Mouse (Mus musculus) heart, adult 8-10 months (tissue): ENCODE measurements around the gene Zscan29. TPM values are rescaled to one million over a fixed set of nuclear protein-coding genes. Genes with fewer than 3 reads are reported as not detected.

Experiments
- DNase-seq: peaks from one replicate; pipeline ENCODE4 v3.0.0; 2022; ENCODE audit warnings: low spot score
- total RNA-seq, 4 experiments: library from RNA; stranded (reverse); gene quantifications; 2 replicates each; pipeline ENCODE4 v1.2.4; 2022

Gene Zscan29
- 1 to 10 TPM; 6.0 to 6.6 (median 6.4) TPM for total RNA-seq

DNA sequence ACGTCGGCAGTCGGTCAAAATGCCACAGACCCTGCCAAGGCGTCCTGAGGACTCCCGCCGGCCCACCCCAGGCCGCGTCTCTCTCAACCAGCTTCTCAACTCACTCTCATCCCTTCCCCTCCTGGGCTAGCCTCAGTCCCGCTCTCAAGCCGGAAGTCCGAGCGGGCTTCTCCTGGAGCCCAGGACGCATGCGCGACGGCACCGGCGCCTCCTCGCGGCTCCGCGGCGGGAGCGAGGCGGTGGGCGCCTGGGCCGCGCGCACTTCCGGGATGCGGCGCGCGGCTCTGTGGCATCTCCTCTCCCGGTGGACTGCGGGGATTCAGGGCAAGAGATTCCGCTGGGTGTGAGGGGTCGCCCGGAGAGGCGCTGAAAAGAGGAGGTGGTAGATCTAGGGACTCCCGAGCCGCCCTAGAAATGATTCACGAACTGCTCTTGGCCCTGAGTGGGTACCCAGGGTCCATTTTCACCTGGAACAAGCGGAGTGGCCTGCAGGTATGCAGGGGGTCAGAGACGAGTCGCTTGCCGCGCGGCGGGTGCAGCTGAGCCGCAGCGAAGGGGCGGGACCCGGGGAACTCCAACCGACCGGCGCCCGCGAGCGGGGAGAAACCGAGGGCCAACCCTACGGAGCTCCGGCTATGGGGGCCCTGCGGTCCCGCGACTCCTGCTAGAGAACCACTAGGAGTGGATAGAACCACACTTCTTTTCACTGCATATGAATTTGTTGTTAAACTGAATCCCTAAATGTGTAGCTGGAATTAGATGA lies at the start of gene Zscan29:
TSS of gene Zscan29 (minus strand) at position 146 of the 763 bp plus-strand sequence.
- DNase-seq = peak; percentile 89

DNA sequence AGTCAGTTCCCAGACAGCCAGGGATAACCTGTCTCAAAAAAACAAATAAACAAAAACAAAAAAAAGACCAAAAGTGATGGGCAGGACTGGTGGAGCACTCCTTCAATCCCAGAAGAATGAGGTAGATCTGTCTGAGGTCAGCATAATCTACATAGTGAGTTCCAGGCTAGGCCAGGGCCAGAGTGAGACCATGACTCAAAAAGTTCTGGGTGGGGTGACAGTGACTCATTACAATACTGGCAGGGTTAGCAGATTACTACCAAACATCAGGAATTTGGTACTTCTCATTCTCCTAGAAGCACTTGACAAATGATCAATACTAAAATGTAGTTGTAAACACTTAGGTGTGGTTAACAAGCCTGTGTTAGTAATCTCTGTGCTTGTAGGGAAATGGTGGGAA lies 49.1 kb upstream of the Zscan29 start:
- no peak for DNase-seq

DNA sequence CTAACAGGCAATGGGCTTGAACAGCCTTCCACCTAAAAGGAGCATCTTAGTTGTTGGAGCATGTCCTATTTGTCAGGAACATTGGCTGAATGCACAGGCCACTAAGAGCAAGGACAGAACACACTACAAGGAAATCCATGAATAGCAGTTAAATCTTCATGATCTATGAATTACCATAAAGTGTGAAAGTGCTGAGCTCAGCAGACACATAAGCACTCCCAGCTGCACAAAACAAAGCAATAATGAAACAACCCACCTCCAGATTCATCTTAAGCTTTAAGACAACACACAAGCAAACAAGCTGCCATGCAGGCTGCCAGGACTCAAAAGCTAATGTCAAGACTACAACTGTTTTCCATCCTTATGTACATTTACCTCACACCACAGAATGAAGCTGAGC lies 48.3 kb upstream of the Zscan29 start:
- no peak for DNase-seq

DNA sequence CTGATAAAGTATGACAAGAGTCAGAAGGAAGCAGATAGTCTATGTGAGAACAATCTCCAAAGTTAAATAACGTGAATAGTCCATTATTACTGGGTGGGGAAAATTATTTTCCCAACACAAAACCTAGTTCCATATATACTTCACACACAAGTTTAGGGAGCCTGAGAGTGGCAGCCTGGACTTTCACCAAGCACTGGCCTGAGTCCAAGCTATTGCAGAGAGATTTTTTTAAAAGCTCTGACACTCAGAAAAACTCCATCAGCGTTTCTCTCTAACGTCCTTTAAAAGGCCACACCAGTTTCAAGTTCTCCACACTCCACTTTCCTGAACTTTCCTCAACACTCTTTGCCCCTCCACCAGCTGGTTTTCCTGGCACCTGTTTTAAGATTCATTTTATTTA lies 43.6 kb upstream of the Zscan29 start:
- no peak for DNase-seq

DNA sequence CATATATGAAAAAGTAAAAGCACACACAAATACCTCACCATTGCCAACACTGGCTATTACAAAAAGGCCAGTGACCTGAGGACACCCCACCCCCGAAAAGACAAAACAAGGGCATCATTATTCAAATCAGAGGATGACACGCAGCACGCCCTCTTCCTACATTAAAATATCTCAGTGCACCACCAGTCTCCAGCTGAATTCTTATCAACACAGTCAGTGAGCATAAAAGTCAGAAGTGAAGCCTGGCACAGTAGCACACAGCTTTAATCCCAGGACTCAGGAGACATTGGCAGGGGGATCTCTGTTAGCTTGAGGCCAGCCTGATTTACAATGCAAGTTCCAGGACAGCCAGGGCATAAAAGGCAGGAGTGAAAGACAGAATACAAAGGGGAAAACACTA lies 35.6 kb upstream of the Zscan29 start:
- no peak for DNase-seq

DNA sequence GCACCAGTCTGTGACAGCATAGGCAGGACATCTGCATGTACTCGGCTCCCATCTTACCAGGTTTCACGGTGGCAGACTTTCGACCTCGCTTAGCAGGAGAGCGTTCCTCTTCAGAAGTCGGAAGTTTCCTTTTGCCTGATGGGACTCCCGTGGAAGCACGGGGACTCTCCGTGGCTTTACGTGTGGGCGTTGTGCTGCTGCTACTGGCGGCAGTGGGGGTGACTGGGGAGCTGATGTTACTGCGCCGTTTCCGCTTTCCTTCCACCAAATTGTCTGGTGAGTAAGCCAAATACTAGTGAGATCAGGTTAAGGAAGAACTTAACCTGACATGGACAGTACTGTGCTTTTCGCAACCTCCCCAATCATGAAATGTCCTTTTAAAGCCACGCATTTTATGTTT lies 33.4 kb upstream of the Zscan29 start:
- DNase-seq = no peak

DNA sequence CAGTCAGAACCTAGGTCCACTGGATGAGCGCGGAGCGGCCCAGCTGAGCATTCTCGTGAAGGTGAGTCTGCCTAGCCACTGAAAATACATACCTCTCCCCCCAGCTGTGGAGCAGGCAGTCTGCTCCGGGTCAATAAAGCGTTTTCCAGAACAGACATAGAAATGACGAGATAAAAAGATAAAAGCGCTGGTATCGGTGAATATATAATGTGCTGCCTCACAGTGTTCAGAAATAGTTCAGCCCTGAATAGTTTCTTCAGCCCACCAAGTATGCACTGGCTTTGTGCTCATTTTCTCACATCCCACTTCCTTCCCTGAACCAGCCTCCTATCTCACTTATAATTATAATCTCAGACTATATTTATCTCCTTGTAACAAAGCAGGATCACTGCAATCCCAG lies 24.5 kb upstream of the Zscan29 start:
- DNase-seq = no peak

DNA sequence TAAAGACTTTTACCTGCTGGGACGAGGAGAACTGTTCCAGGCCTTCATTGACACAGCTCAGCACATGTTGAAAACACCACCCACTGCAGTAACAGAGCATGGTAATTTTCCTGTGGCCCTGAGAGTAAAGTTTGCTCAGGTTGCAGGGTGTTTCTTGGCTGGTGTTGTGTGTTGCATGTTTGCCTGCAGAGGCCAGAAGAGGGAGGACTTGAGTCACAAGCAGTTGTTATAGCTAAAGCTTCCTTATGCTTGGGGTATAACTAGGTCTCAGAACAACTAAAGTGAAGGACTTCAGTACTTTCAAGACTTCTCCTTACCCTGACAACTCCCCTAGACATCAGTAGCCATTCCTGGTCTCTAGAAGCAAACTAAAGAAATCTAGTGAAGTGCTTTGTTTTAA lies 17.6 kb upstream of the Zscan29 start:
- DNase-seq = no peak

DNA sequence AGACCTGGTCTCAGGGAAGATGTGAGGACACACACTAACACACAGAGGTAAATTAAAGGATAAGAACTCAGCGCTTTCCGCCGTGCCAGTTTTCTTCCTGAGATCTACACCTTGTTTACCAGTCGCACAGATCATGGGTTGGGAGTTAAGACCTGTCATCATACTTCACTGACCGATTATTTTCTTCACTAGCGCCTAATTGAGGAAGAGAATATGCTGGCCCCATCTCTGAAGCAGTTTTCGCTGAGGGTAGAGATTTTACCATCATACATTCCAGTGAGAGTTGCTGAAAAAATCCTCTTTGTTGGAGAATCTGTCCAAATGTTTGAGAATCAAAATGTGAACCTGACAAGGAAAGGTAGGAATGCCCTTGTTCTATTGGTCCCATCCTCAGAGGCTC lies 13.2 kb upstream of the Zscan29 start:
- DNase-seq = no peak

DNA sequence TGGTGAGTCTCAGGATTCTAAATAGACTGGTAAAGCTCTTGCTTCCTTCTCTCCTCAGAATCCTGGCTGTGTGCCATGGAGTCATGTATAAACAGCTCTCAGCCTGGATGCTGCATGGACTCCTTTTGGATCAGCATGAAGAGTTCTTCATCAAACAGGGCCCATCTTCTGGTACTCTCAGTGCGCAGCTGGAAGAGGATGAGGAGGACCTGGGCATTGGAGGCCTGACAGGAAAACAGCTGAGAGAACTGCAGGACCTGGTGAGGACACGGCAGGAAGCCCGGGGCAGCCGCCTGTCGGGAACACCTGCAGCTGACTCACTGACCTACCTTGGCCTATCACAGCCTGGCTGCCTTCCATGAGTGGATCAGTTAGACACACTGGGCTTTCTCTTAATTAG lies 12.5 kb upstream of the Zscan29 start:
- no peak for DNase-seq

DNA sequence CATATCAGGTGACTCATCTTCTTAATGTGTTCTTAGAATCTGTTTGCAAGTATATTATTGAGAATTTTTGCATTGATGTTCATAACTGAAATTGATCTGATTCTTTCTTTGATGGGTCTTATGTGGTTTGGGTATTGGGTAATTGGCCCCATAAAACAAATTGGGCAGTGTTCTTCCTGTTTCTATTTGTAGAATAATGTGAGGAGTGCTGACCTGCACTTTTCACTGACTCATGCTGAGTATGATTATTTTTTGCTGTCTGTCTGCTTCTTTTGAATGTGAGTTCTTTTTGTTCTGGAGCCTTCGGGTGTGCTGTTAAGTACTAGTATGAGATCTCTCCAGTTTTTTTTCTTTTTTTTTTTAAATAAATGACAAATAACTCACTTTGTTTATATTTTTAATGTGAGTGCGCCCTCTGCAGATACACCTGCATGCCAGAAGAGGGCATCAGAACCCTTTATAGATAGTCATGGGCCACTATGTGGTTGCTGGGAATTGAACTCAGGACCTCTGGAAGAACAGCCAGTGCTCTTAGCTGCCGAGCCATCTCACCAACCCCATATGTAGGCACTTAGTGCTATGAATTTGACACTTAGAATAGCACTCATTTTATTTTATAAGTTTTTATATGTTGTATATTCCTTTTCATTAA lies 8.0 kb upstream of the Zscan29 start:
- DNase-seq = peak; percentile 9

DNA sequence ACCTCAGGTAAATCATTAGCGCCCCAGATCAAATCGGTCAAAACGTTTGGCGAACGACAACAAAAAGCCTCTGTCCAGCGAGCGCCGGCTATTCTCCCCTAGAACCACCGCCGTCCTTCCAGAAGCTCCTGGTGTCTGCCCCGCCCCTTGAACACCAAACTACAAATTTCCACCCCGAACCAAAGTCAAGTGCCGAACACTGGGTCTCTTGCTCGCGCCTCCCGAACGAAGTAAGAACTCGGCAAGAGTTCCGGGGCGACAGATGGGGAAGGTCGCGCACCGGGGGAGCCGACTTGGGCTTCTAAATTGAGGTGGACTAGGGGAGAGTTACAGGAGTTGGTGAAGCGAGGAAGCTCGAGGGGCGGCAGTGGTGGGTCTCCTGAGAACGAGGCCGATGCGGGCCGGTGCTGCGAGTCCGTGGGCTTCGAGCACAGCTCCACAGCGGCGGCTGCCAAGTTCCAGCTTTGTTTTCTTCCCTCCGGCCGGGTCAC lies 399 bp downstream of the Zscan29 start, which contains the start of gene Tubgcp4:
TSS of gene Tubgcp4 (plus strand) at position 174 of the 491 bp plus-strand sequence.
- no peak for DNase-seq

DNA sequence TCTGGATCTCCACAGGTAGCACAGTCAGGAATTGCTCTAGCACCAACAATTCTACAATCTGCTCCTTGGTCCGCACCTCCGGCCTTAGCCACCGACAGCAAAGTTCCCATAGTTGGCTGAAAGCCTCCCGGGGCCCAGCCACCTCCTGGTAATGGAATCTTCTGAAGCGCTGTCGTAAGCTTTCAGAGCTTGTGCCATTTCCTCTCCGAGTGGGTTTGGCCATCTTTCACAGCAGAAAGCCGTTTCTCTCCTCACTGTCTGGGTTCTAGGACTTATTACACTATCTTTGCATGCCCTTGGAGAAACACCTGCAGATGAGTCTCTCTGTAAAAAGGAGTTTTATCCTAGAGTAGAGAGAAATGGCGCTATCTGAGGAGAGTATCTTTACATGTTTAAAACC lies 1.0 kb downstream of the Zscan29 start:
- DNase-seq = peak; percentile 36

DNA sequence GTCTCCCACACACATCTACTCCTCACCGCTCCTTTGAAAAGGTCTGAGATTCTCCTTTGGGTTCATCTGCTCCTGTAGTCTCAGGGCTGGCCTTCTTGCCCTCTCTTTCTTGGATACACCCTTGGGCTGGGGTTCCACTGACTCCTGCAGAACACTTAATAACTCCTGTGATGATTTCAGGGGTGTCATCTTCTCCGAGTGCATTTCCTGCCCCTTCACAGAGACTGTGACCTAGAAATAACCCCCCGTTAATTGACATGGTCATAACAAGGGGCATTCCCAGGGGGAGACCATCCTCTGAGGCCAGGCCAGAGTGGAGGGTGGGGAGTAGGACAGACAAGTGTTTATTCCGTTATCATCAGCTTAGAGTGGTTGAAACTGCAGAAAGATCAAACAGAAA lies 1.8 kb downstream of the Zscan29 start:
- DNase-seq = no peak

DNA sequence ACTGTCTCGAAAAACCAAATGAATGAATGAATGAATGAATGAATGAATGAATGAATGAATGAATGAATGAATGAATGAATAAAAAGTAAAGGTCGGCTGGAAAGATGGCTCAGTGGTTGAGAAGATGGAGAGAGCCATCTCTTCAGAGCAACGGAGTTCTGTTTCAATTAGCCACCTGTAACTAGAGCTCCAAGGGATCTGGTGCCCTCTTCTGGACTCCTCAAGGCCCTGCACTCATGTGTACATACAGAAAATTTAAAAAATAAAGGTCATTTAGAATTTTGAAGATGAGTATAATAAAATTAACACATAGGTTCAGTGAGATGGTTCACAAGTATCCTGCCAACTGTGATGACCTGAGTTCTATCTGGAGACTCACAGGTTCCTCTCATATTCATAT lies 17.8 kb downstream of the Zscan29 start:
- no peak for DNase-seq

DNA sequence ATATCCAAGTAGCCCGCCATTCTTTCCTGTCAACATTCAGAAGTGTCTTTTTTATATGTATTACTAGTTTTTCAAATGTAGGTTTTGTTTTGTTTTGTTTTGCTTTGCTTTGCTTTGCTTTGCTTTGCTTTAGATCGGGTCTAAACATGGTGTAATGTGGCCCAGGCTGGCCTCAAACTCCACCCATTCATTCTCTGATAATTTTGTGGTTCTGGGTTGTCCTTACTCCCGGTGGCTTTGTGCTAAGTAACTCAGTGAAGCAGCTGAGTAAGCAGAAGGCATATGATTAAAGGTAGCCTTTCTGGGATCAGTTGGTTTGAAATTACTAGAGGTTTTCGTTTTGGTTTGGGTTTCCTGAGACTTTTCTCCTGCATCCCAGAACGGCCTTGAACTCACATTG lies 21.2 kb downstream of the Zscan29 start:
- DNase-seq = no peak

DNA sequence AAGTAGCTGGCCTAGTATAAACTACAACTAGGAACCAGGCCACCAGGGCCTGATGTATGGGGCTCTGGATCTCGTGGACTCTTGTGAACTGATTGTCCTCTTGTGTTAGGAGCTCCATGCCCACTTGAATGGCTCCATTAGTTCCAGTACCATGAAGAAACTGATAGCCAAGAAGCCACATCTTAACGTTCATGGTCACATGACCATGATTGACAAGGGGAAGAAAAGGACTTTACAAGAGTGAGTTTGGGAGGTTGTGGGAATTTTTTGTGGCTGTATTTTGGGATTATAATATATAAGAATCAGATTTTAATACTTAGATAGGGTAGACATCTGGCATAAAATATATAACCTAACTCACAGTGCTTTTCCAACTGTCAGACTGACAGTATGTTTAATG lies 28.5 kb downstream of the Zscan29 start:
- no peak for DNase-seq

DNA sequence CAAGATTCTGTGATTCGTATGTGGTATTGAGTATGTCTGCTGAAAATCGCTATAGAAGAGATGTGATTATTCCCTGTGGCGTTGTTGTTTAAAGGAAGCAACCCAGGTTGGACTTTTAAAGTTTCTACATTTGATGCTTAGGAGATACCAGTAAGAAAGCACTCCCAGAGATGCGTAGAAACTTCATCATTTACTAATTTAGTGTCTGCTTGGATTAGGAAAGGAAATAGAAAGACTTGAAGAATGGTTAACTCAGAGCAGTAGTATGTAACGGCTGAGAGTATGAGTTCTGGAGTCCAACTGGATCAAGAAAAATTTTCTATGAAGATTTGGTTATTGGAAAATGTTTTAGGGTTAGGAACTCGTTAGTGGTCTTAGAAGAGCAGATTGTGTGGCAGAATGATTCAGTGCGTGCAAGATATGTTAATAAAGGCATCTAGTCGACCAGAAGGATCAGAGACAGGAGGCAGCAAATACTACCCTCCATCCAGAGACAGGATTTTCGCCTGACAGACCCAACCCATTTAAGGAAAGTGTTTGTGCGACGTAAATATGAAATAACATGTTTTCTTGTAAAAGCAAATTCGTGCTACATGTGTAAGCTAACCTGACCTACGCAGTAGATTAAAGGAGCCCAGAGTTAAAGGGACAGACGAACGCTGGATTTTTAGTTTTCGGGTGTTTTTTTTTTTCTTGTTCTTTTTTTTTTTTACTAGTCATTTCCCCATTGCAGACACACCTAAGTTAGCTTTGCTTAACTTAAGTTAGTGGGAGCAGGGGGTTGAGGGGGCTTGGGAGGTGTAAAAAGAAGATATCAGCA lies 29.5 kb downstream of the Zscan29 start:
- DNase-seq = peak; percentile 3

DNA sequence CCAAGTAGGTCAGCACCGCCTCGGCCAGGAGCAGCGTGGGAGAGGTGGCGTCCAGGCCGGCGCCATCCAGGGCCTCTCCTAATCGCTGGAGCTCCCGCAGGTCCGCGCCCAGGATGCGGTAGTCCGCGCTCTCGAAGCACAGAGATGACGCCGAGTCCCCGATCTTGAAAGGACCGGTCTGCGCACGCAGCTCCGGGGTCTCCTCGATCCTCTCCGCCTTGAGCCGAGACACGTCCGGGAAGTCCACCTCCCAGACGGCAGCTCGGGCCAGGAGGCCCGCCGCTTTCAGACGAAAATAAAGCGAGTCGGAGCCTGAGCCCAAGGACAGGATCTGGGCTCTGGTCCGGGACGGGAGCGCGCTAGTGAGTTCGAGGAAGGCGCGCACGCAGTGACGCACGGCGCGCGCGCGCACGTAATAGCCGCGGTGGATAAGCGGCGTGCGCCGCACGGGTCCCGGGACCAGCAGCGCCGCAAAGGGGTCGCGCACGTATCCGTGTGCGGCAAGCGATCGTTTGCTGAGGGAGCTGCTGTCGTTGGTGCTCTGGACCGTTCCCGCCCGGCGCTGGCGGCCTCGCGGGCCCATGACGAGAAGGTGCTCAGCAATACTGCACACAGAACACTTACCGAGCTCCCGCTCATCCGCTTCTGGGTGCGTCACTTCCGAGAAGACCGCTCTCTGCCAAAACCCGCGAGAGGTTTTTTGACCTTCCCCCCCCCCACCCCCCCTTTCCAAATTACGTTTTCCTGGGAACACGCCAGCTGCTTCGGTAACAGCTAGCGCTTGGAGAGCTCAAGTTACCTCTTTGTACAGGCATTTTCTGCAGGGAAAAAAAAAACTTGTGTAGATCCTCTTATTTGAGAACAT lies 30.7 kb downstream of the Zscan29 start, which contains the start of the genes Adal and Lcmt2:
TSS of gene Adal (plus strand) at position 411 of the 865 bp plus-strand sequence.
TSS of gene Lcmt2 (minus strand) at position 636 of the 865 bp plus-strand sequence.
- DNase-seq = peak; percentile 90

DNA sequence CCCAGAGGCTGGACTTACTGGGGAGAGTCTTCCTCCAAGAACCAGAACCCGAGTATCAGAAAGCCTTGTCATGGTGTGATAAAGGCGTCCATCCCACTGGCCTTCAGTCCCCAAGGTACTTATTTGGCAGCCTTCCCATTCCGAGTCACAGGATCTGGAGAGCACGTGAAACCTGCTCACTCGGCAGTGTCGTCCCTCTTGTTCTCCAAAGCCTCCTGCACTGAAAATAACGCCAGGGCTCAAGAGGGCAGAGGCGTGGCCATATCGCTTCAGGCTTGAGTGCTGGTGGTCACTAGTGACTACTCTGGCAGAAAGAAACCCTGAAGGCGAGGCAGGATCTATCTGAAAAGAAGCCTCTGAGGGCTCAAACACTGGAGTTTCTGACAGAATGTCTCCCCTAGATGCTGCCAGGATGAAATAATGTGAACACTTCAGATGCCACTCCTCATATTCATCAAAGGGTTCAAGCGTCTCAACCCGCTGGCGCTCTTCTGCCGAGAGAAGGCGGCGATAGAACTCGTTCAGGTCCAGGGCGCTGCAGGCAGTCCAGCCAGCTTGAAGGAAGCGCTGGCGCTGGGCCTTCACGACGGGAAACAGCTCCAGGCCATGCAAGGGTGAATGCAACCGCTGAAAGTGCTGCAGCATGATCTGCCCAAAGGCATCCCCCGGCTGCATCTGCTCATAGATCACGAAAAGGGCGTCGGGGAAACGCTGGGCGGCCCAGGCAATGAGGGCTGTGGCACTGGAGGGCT lies 31.5 kb downstream of the Zscan29 start:
- peak; percentile 69 for DNase-seq
